Mouse (Mus musculus): Measurements from ENCODE around the gene Rab35. TPM values are rescaled to one million over a fixed set of nuclear protein-coding genes. Genes with fewer than 3 reads are reported as not detected.

Gene Rab35
- total RNA-seq, 2 experiments from 2014 or later, result 33.3 to 39.8 TPM

Small RNA genes lying within 50 kb of the gene (microRNA-seq; reads per million reads assigned to microRNA genes)
- 0 to 0.32 reads per million in 2 experiments for gene Mir7030

Other genes with a start within 250 kb of the Rab35 start
- 1 to 10 TPM; 2.6 to 6.1 TPM for gene Msi1, start 202.3 kb upstream of the Rab35 start, total RNA-seq (2021)
- not detected for gene Pla2g1b, start 165.6 kb upstream of the Rab35 start, total RNA-seq (2021)
- 10 to 100 TPM; 12.7 to 16.6 TPM for gene Sirt4, start 147.2 kb upstream of the Rab35 start, total RNA-seq (2021)
- gene Pxn, start 125.2 kb upstream of the Rab35 start, total RNA-seq (2021), result 100 to 1,000 TPM; 107 to 130 TPM
- gene Rplp0, start 72.4 kb upstream of the Rab35 start, total RNA-seq (2021), result 100 to 1,000 TPM; 938 to 959 TPM
- 10 to 100 TPM; 33.4 to 41.7 TPM for gene Gcn1l1, start 66.7 kb upstream of the Rab35 start, total RNA-seq (2021)
- gene Bicdl1, start 99.7 kb downstream of the Rab35 start, total RNA-seq (2021), result 1 to 10 TPM; 3.9 to 4.0 TPM
- gene Cit, start 213.4 kb downstream of the Rab35 start, total RNA-seq (2021), result 10 to 100 TPM in 1 of 2 experiments, 1 to 10 TPM in 1; 7.8 to 11.4 TPM